In the genomic region with DNA sequence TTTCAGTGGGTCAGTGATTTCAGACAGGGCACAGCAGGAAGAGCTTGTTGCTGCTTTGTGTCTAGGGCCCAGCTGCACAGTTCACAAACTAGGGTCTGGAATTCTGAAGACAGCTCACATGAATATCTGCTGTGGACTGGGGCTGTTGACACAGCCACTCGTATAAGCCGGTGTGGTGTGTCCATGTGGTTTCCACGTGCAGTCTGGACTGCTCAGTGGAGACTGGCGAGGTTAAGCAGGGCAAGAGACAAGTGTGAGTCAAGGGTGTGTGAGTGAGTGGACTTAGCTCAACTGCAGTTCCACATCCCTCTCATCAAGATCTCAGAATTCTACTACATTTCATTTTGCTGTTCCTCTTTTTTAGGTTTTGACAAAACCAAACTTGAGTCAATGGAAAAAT, we compare ENCODE assay signal across 11 mouse cellular contexts. TPM values are rescaled to one million over a fixed set of nuclear protein-coding genes. Genes with fewer than 3 reads are reported as not detected.
"Had no signal": no experiment of that assay in that cellular context is flagged by ENCODE, and none has a peak within 500 bp of the region (broad histone marks: within the 10 kb centered on the region; RNA-seq: fewer than 3 reads in every experiment).

No protein-coding gene starts in this region.

- H3K4me2 ChIP-seq: limb, embryonic 15.5 days; liver, embryonic 13.5 days; midbrain, embryonic 12.5 days had no signal

- DNase-seq: kidney, adult 8-10 months; layer of hippocampus, postnatal 36 days; liver, embryonic 13.5 days; thymus, adult 18-20 months; thymus, postnatal 36 days had no signal

- H3K9me3 ChIP-seq: limb, embryonic 15.5 days; liver, embryonic 13.5 days; midbrain, embryonic 12.5 days had no signal

- H3K4me1 ChIP-seq: limb, embryonic 15.5 days; liver, embryonic 13.5 days; midbrain, embryonic 12.5 days had no signal

- H3K4me3 ChIP-seq: limb, embryonic 15.5 days; liver, embryonic 13.5 days; midbrain, embryonic 12.5 days had no signal

- H3K27ac ChIP-seq: limb, embryonic 15.5 days; liver, embryonic 13.5 days; midbrain, embryonic 12.5 days had no signal

- H3K27me3 ChIP-seq: limb, embryonic 15.5 days; liver, embryonic 13.5 days; midbrain, embryonic 12.5 days had no signal

- ATAC-seq: midbrain, embryonic 16.5 days had no signal

- H3K9ac ChIP-seq: limb, embryonic 15.5 days; liver, embryonic 13.5 days; midbrain, embryonic 12.5 days had no signal

RNA-seq across cellular contexts. Expression of gene Hykk, which starts 25.0 kb away (rescaled TPM):
- total RNA-seq: megakaryocyte-erythroid progenitor cell, adult 5-6 weeks had no signal

RNA-seq across cellular contexts. Expression of gene AY074887, which starts 58.7 kb away (rescaled TPM):
- total RNA-seq: left cerebral cortex, adult 8-10 months; left cerebral cortex, postnatal 25 days; megakaryocyte-erythroid progenitor cell, adult 5-6 weeks had no signal
